Mouse (Mus musculus) spleen, adult 18-20 months (tissue): ENCODE results near the gene Rngtt.
"Not testable (repeated sequence)": the region's sequence is repeated elsewhere in the genome, so short reads cannot be mapped to it uniquely, and the experiment has no call there.

Source experiments
- DNase-seq, 2 experiments: peaks; one replicate each; pipeline ENCODE4 v3.0.0; 2022; ENCODE audit warnings: mixed read lengths in 2 of 2

The Rngtt gene

DNA sequence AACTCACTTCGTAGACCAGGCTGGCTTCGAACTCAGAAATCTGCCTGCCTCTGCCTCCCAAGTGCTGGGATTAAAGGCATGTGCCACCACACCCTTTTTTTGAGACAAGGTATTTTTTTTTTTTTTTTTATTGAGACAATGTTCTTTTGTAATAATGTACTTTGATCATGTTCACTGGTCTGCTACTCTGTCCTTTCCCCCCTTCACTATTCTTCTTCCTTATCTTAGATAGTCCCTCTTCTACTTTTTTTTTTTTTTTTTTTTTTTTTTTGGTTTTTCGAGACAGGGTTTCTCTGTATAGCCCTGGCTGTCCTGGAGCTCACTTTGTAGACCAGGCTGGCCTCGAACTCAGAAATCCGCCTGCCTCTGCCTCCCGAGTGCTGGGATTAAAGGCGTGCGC is 4.0 kb downstream of the Rngtt start:
- not testable (repeated sequence) for DNase-seq

DNA sequence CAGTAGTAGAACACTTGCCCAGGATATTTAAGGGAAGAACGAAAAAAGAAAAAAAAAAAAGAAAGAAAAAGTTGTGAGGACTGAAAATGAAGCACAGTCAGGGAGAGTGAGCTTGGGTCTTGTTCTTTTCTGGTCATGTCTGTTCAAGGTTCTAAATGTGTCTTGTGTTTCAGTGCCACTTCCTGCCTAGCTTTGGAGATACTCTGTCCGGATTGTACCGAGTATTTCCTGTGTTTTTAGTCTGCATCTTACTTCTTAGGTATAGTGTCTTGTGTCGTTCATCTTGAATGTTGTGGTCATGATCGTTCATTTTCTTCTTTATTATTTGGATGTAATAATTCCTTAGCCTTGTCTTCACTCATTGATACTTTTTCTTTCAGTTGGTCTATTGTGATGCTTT is 5.7 kb downstream of the Rngtt start:
- no peak for DNase-seq

DNA sequence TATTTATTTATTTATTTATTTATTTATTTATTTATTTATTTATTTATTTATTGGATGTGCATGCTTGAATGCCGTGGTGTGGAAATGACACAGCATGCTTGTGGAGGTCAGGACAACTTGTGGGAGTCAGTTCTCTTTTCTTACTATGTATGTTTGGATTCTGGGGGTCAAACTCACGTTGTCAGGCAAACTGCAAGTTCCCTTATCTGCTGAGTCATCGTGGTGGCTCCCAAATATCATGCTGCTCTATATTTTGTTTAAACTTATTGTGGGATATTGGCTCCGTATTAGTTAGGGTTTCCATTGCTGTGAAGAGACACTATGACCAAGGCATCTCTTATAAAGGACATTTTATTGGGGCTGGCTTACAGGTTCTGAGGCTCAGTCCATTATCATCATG is 21.0 kb downstream of the Rngtt start:
- no peak for DNase-seq

DNA sequence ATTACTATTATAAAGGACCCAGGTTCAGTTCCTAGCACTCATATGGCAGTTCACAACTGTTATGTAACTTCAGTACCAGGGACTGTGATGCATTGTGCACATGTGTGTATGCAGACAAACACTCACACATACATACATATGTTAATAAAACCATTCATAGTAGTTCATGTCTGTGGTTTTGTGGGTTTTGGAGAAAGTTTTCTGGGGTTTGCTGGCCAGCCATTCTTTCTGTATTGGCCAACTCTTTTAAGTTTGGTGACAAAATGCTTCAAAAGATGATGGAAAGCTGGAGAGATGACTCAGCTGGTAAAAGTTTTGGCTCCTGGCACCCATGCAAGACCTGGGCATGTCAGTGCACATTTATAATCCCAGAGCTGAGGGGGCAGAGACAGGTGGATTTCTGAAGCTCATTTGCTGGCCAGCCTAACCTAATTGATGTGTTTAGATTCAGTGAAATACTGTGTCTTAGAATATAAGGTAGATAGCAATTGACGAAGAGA is 22.9 kb downstream of the Rngtt start:
- DNase-seq: no peak

DNA sequence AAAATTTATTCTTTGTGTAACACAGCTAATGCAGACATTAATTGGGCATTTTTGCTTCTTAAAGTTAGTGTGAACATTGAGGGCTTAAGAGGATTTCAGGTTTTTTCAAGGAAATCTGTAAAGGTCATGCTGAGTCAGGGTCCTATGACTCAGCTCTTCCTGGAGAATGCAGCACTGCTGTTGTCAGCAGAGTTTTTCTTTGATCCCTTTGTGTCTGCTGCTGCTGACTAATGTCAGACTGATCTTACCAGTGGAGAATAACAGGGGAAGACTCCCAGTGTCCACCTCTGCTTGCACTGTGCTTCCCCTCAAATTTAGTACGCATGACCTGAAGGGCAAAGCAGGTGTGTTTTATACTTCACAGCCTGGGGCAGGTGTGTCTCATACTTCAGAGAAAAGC is 27.9 kb downstream of the Rngtt start:
- DNase-seq: no peak

- no peak for DNase-seq
Observed at GRCm38 (mm10) chr4:33342877-33343731, 33.0 kb downstream of the Rngtt start.

GRCm38 (mm10) chr4:33343732-33344057 is 33.6 kb downstream of the Rngtt start:
- no peak for DNase-seq

GRCm38 (mm10) chr4:33363451-33363850 is 53.3 kb downstream of the Rngtt start:
- DNase-seq: no peak

DNA sequence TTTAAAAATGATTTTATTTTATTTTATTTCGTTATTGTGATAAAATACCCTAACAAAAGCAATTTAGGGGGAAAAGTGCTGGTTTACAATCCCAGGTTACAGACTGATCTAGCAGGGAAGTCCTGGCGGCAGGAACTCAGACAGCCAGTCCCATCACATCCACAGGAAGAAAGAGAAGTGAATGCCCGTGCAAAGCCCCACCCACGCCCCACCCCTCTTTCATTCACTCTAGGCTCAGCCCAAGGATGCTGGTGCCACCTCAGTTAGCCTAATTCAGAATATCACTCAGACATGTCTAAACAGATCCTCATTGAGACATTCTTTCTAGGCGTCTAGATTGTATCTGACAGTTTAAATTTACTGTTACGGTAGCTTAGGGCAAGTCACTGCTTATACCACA is 64.8 kb downstream of the Rngtt start:
- no peak for DNase-seq

- no peak for DNase-seq
Observed at GRCm38 (mm10) chr4:33377642-33378041, 67.5 kb downstream of the Rngtt start.

- no peak for DNase-seq
Observed at GRCm38 (mm10) chr4:33378894-33379293, 68.8 kb downstream of the Rngtt start.

DNA sequence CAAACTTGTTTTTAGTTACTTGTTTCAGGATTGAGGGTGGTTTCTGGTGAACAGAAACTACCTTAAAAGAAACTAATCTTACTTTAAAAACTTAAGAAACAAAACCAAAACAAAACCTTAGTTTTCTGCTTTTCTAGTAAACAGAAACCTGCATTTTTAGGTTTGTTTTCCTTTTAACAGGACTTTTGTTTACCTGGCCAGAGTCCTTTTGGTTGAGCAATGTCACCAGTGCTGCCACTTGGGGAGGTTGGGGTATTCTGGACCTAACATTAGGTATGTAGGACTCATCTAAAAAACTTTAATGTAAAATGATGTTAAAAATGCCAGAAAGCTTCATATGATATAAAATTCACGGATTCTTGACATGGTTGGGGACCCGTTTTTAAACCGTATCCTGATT is 78.8 kb downstream of the Rngtt start:
- no peak for DNase-seq

GRCm38 (mm10) chr4:33390660-33391059 is 80.5 kb downstream of the Rngtt start:
- no peak for DNase-seq

- no peak for DNase-seq
Observed at GRCm38 (mm10) chr4:33393437-33393836, 83.3 kb downstream of the Rngtt start.

GRCm38 (mm10) chr4:33396222-33397176 is 86.4 kb downstream of the Rngtt start:
- DNase-seq: peak; percentile 40 to 70

- no peak for DNase-seq
Observed at GRCm38 (mm10) chr4:33405723-33406293, 95.7 kb downstream of the Rngtt start.

DNA sequence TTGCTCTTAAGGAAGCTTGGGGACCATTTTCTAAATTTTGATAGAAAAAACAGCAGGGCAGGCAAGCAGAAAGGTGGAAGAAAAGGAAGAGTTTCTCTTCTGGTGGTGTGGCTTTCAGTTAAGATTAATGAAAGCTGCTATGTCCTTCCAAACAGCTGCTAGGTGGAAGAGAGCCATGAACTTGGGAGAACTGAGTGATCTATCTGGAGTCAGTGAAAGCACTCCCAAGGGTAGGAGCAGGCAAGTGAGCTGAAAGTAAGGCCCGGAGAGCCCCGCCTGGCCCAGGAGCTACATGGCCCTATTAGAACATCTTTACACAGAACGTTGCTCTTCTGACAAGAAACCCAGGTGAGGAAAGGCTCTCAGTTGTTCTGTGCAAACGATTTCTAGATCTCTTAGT is 103.7 kb downstream of the Rngtt start:
- no peak for DNase-seq

GRCm38 (mm10) chr4:33414781-33415180 is 104.7 kb downstream of the Rngtt start:
- no peak for DNase-seq

GRCm38 (mm10) chr4:33417391-33417790 is 107.3 kb downstream of the Rngtt start:
- no peak for DNase-seq

GRCm38 (mm10) chr4:33419644-33420043 is 109.5 kb downstream of the Rngtt start:
- DNase-seq: no peak

- no peak for DNase-seq
Observed at GRCm38 (mm10) chr4:33428856-33429255, 118.7 kb downstream of the Rngtt start.

GRCm38 (mm10) chr4:33441864-33442263 is 131.8 kb downstream of the Rngtt start:
- no peak for DNase-seq

DNA sequence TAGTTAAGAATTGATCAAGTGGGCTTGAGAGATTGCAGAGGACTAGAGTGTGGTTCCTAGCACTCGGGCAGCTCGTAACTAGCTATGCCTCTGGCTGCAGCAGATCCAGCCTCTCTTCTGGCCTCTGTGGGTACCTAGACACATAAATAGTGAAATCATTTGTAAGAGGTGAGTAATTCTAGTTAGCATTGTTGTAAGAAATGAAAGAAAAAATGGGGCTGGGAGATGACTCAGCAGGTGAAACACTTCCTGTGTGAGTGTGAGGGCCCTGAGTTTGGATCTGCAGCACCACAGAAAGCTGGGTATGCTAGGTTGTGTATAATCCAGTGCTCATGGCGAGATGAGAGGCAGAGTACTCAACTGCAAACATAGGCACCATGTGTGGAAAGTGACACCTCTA is 136.2 kb downstream of the Rngtt start:
- no peak for DNase-seq
